Mouse (Mus musculus): ENCODE measurements at regions not wholly inside any gene's neighbourhood (a gene's known extent, or its start where the extent isn't known, plus 50 kb on each side); places are given as distances from the start of the nearest gene placed in this dataset.

- H3K4me3 ChIP-seq (ENCODE audit: low read depth, low read length) = no peak overlapping the region
- H3K9me3 ChIP-seq (ENCODE audit: low read length) = no peaks in the 10 kb centered on the region
- ATAC-seq (peak; percentile 45; the same call in 1 of the 2 replicates), DNase-seq (peak; percentile 18)
- no peak overlapping the region for H3K9ac ChIP-seq (replicated peaks)
- 31% methylated on average over 3 of the region's 3 CpGs for WGBS (ENCODE audit: insufficient replicate concordance)
- no peaks in the 10 kb centered on the region; the same call in 1 of the 2 replicates for H3K4me1 ChIP-seq (ENCODE audit: insufficient read depth)
- no peak overlapping the region for H3K4me2 ChIP-seq (ENCODE audit: low read depth, low read length)
- H3K27me3 ChIP-seq (ENCODE audit: insufficient read depth, low read length) = no peaks in the 10 kb centered on the region
- H3K27ac ChIP-seq (ENCODE audit: low read depth) = peak overlapping the region; percentile 22; the same call in 1 of the 2 replicates
- TF ChIP-seq CTCF (IDR thresholded peaks at IDR 0.05; ENCODE audit: low read depth) (no peak), EP300 (IDR thresholded peaks at IDR 0.05; ENCODE audit: low read depth) (no peak)
- H3K36me3 ChIP-seq (replicated peaks; ENCODE audit: insufficient read depth, low read length) = no peaks in the 10 kb centered on the region
Measured at GRCm38 (mm10) chr12:16133253-16133652, 316.5 kb upstream of the Trib2 start.

- no peaks in the 10 kb centered on the region for H3K9me3 ChIP-seq (ENCODE audit: low read length)
- H3K4me3 ChIP-seq (ENCODE audit: low read depth, low read length) = no peak overlapping the region
- DNase-seq = no peak
- no peak for ATAC-seq
- no peak overlapping the region for H3K27ac ChIP-seq (ENCODE audit: low read depth)
- no peaks in the 10 kb centered on the region; the same call in 1 of the 2 replicates for H3K4me1 ChIP-seq (ENCODE audit: insufficient read depth)
- 52% methylated on average over 1 of the region's 1 CpGs for WGBS (ENCODE audit: insufficient replicate concordance)
- H3K27me3 ChIP-seq (ENCODE audit: insufficient read depth, low read length) = no peaks in the 10 kb centered on the region
- no peaks in the 10 kb centered on the region for H3K36me3 ChIP-seq (replicated peaks; ENCODE audit: insufficient read depth, low read length)
- peak; percentile 32; the same call in 1 of the 2 replicates for TF ChIP-seq EP300 (IDR thresholded peaks at IDR 0.05; ENCODE audit: low read depth)
- no peak for TF ChIP-seq CTCF (IDR thresholded peaks at IDR 0.05; ENCODE audit: low read depth)
- no peak overlapping the region for H3K9ac ChIP-seq (replicated peaks)
- no peak overlapping the region for H3K4me2 ChIP-seq (ENCODE audit: low read depth, low read length)
Measured at GRCm38 (mm10) chr12:16131740-16132077, 315.0 kb upstream of the Trib2 start.

DNA sequence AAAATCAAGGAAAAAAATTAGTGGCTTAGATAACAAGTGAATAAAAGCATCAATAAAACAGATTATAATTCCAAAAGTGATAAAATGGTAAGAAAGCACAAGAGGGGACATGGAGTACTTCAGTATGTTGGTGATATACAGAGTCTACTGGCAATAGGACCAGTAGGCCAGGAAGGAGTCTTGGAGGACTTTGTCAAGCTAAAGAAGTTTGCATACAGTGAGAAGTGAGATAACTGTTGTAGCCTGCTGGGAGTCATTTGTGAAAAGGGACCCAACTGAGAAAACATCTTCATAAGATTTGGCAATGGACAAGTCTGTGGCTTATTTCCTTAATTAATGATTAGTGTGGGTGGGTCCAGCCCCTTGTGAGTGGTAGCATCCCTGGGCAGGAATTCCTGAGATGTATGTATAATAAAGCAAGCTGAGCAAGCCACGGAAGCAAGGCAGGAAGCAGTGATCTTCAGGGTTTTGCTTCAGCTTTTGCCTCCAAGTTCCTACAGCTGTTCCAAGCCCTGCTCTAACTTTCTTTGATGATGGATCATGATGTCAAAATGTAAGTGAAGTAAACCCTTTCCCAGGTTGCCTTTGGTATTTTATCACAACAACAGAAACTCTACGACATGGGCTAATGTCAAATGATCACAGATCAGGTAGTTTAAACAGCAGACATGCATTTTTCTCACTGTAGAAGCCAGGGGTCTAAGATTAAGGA lies 314.5 kb upstream of the Trib2 start:
- ATAC-seq (no peak), DNase-seq (no peak)
- H3K4me2 ChIP-seq (ENCODE audit: low read depth, low read length) = no peak overlapping the region
- H3K4me3 ChIP-seq (ENCODE audit: low read depth, low read length) = no peak overlapping the region
- WGBS (ENCODE audit: insufficient replicate concordance) = 49% methylated on average over 2 of the region's 2 CpGs
- H3K4me1 ChIP-seq (ENCODE audit: insufficient read depth) = no peaks in the 10 kb centered on the region; the same call in 1 of the 2 replicates
- TF ChIP-seq CTCF (IDR thresholded peaks at IDR 0.05; ENCODE audit: low read depth) = no peak
- no peak for TF ChIP-seq EP300 (IDR thresholded peaks at IDR 0.05; ENCODE audit: low read depth)
- H3K9ac ChIP-seq (replicated peaks) = no peak overlapping the region
- H3K27ac ChIP-seq (ENCODE audit: low read depth) = no peak overlapping the region
- no peaks in the 10 kb centered on the region for H3K9me3 ChIP-seq (ENCODE audit: low read length)
- no peaks in the 10 kb centered on the region for H3K27me3 ChIP-seq (ENCODE audit: insufficient read depth, low read length)
- no peaks in the 10 kb centered on the region for H3K36me3 ChIP-seq (replicated peaks; ENCODE audit: insufficient read depth, low read length)

DNA sequence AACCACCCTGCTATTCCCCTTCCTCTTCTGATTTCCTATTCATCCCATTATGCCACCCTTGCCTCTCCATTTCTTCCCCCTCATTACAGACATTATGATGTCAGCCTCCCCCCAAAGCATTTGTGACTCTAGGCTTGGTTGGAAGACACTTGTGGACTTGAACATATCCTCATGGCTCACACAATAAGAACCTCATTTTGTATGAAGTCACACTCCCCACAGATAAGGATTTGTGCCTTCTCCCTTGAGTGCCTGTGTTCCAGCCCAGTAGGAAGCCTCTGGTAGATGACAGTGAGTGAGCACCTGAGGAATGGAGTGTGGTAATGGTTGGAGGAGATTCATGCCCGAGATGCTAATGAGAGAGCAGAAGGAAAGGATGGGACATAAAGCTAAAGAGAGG lies 313.9 kb upstream of the Trib2 start:
- H3K27me3 ChIP-seq (ENCODE audit: insufficient read depth, low read length) = no peaks in the 10 kb centered on the region
- H3K9ac ChIP-seq (replicated peaks) = no peak overlapping the region
- no peak overlapping the region for H3K4me3 ChIP-seq (ENCODE audit: low read depth, low read length)
- ATAC-seq (no peak), DNase-seq (no peak)
- WGBS (ENCODE audit: insufficient replicate concordance) = 53% methylated on average over 1 of the region's 1 CpGs
- H3K4me2 ChIP-seq (ENCODE audit: low read depth, low read length) = no peak overlapping the region
- H3K9me3 ChIP-seq (ENCODE audit: low read length) = no peaks in the 10 kb centered on the region
- TF ChIP-seq CTCF (IDR thresholded peaks at IDR 0.05; ENCODE audit: low read depth) (no peak), EP300 (IDR thresholded peaks at IDR 0.05; ENCODE audit: low read depth) (no peak)
- H3K4me1 ChIP-seq (ENCODE audit: insufficient read depth) = no peaks in the 10 kb centered on the region; the same call in 1 of the 2 replicates
- H3K36me3 ChIP-seq (replicated peaks; ENCODE audit: insufficient read depth, low read length) = no peaks in the 10 kb centered on the region
- no peak overlapping the region for H3K27ac ChIP-seq (ENCODE audit: low read depth)

DNA sequence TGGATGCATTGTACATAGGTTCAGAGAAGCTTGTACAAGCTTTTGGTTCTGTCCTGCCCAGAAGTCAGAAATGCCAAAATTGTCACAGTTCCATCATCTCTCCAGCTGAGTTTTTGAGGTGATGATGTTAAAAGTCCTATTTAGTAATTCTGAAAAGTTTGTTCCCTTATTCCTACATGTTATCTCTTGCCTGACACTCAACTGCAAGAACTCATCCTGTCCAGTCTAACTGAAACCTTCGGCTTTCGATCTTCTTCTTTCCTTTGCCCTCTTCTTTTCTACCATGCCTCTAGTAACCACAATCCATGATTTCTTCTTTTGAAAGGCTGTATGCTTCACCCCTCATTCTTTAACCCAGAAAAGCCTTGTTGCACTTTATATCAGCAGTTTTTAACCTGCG lies 313.2 kb upstream of the Trib2 start:
- Histone ChIP-seq H3K9me3 (ENCODE audit: low read length) (no peaks in the 10 kb centered on the region), H3K9ac (replicated peaks) (no peak overlapping the region), H3K4me2 (ENCODE audit: low read depth, low read length) (no peak overlapping the region), H3K36me3 (replicated peaks; ENCODE audit: insufficient read depth, low read length) (no peaks in the 10 kb centered on the region), H3K27me3 (ENCODE audit: insufficient read depth, low read length) (no peaks in the 10 kb centered on the region), H3K27ac (ENCODE audit: low read depth) (no peak overlapping the region), H3K4me1 (ENCODE audit: insufficient read depth) (no peaks in the 10 kb centered on the region; the same call in 1 of the 2 replicates), H3K4me3 (ENCODE audit: low read depth, low read length) (no peak overlapping the region)
- TF ChIP-seq CTCF (IDR thresholded peaks at IDR 0.05; ENCODE audit: low read depth) = no peak
- DNase-seq (no peak), ATAC-seq (no peak)
- 80% methylated on average over 3 of the region's 3 CpGs for WGBS (ENCODE audit: insufficient replicate concordance)

DNA sequence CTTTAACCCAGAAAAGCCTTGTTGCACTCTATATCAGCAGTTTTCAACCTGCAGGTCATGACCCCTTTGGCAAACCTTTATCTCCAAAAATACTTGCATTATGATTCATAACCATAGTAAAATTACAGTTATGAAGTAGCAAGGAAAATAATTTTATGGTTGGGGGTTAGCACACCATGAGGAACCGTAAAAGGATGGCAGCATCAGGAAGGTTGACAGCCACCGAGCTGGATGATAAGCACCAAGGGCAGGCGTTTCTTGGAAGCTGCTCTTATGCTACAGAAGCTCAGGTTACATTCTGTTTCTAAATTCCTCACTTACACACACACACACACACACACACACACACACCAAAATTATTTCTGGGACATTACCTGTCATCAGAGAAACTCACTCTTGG lies 312.5 kb upstream of the Trib2 start:
- Histone ChIP-seq H3K36me3 (replicated peaks; ENCODE audit: insufficient read depth, low read length) (no peaks in the 10 kb centered on the region), H3K27ac (ENCODE audit: low read depth) (no peak overlapping the region), H3K27me3 (ENCODE audit: insufficient read depth, low read length) (no peaks in the 10 kb centered on the region), H3K4me1 (ENCODE audit: insufficient read depth) (no peaks in the 10 kb centered on the region; the same call in 1 of the 2 replicates), H3K4me2 (ENCODE audit: low read depth, low read length) (no peak overlapping the region), H3K4me3 (ENCODE audit: low read depth, low read length) (no peak overlapping the region), H3K9me3 (ENCODE audit: low read length) (no peaks in the 10 kb centered on the region), H3K9ac (replicated peaks) (no peak overlapping the region)
- no peak for ATAC-seq
- no peak for TF ChIP-seq EP300 (IDR thresholded peaks at IDR 0.05; ENCODE audit: low read depth)
- TF ChIP-seq CTCF (IDR thresholded peaks at IDR 0.05; ENCODE audit: low read depth) = no peak
- no peak for DNase-seq
- WGBS (ENCODE audit: insufficient replicate concordance) = 50% methylated on average over 3 of the region's 3 CpGs
